Mouse (Mus musculus) MEL (cell line): ENCODE results near the gene Pisd. TPM values are rescaled to one million over a fixed set of nuclear protein-coding genes. Genes with fewer than 3 reads are reported as not detected.
A peak's percentile ranks its signal among the peaks of the same experiment; 100 is the strongest.
"Not testable (repeated sequence)": the region's sequence is repeated elsewhere in the genome, so short reads cannot be mapped to it uniquely, and the experiment has no call there.

Source experiments
- DNase-seq: peaks from one replicate; pipeline ENCODE4 v3.0.0; 2011; ENCODE audit warnings: low read depth, low spot score
- H3K27ac ChIP-seq: 2 replicates; pipeline ENCODE4 v1.5.1; 2012; ENCODE audit warnings: low read depth, mild to moderate bottlenecking, control low read depth, low read length, moderate library complexity; ENCODE audit not compliant: control insufficient read depth
- H3K27me3 ChIP-seq, 2 experiments: fragments of 150-350 bp in 1 of 2; sonication (generic) in 1 of 2; 2 replicates each; pipeline ENCODE4 v1.6.1; 2012; ENCODE audit warnings: low read length in 2 of 2, mild to moderate bottlenecking in 2 of 2, improper control_type of control experiment in 1 of 2, moderate library complexity in 1 of 2; ENCODE audit not compliant: insufficient read depth in 2 of 2, control insufficient read depth in 1 of 2
- H3K36me3 ChIP-seq, 2 experiments: 2 replicates each; pipeline ENCODE4 v1.6.1; 2012 to 2014; ENCODE audit warnings: low read length in 2 of 2, improper control_type of control experiment in 1 of 2, inconsistent platforms in 1 of 2, mild to moderate bottlenecking in 1 of 2; ENCODE audit not compliant: insufficient read depth in 2 of 2, control insufficient read depth in 1 of 2
- H3K4me1 ChIP-seq, 2 experiments: fragments of 150-350 bp in 1 of 2; sonication (generic) in 1 of 2; 2 replicates each; pipeline ENCODE4 v1.6.1; 2012; ENCODE audit warnings: low read length in 2 of 2, improper control_type of control experiment in 1 of 2, mild to moderate bottlenecking in 1 of 2; ENCODE audit not compliant: insufficient read depth in 2 of 2, control insufficient read depth in 1 of 2
- H3K4me3 ChIP-seq, 2 experiments: fragments of 150-350 bp in 1 of 2; sonication (generic) in 1 of 2; 2 replicates each; pipeline ENCODE4 v1.5.1; 2012; ENCODE audit warnings: low read depth in 2 of 2, low read length in 2 of 2, mild to moderate bottlenecking in 2 of 2, moderate library complexity in 2 of 2, control low read depth in 1 of 2, improper control_type of control experiment in 1 of 2; ENCODE audit not compliant: control insufficient read depth in 1 of 2, insufficient read depth in 1 of 2
- H3K79me2 ChIP-seq: 2 replicates; pipeline ENCODE4 v1.6.1; 2012; ENCODE audit warnings: mild to moderate bottlenecking, low read length, moderate library complexity; ENCODE audit not compliant: control insufficient read depth, poor library complexity, insufficient read depth
- H3K9ac ChIP-seq: 2 replicates; pipeline ENCODE4 v1.6.1; 2012; ENCODE audit warnings: low read depth, mild to moderate bottlenecking, control low read depth, low read length, moderate library complexity; ENCODE audit not compliant: control insufficient read depth, poor library complexity, severe bottlenecking
- H3K9me3 ChIP-seq: fragments of 150-350 bp; sonication (generic); replicated peaks from 2 replicates; pipeline ENCODE4 v1.6.1; 2012; ENCODE audit warnings: mild to moderate bottlenecking, low read length, improper control_type of control experiment, moderate library complexity; ENCODE audit not compliant: insufficient read depth
- CTCF ChIP-seq, 3 experiments: IDR thresholded peaks in 2 of 3; conservative IDR thresholded peaks in 1 of 3; 2 replicates each; pipeline ENCODE4 v1.5.1; 2011 to 2012; ENCODE audit warnings: low read length in 3 of 3, low read depth in 2 of 3, mild to moderate bottlenecking in 2 of 3, improper control_type of control experiment in 1 of 3, inconsistent platforms in 1 of 3, mixed read lengths in 1 of 3, moderate library complexity in 1 of 3; ENCODE audit not compliant: control insufficient read depth in 1 of 3, insufficient read depth in 1 of 3, poor library complexity in 1 of 3, severe bottlenecking in 1 of 3
- HCFC1 ChIP-seq: IDR thresholded peaks from 2 replicates; pipeline ENCODE4 v1.6.1; 2012; ENCODE audit warnings: low read depth, mild to moderate bottlenecking, inconsistent platforms, low read length, improper control_type of control experiment, moderate library complexity
- MXI1 ChIP-seq: IDR thresholded peaks from 2 replicates; pipeline ENCODE4 v1.6.1; 2011; ENCODE audit warnings: mild to moderate bottlenecking, low read depth, low read length, improper control_type of control experiment
- MYB ChIP-seq: IDR thresholded peaks from 2 replicates; pipeline ENCODE4 v1.6.1; 2011; ENCODE audit warnings: mild to moderate bottlenecking, low read depth, low read length, improper control_type of control experiment
- MYC ChIP-seq: IDR thresholded peaks from 2 replicates; pipeline ENCODE4 v1.6.1; 2011; ENCODE audit warnings: low read depth, mild to moderate bottlenecking, low read length, improper control_type of control experiment, moderate library complexity
- NELFE ChIP-seq: IDR thresholded peaks from 2 replicates; pipeline ENCODE4 v1.6.1; 2011; ENCODE audit warnings: low read depth, low read length, improper control_type of control experiment
- NRF1 ChIP-seq: IDR thresholded peaks from 2 replicates; pipeline ENCODE4 v1.6.1; 2014; ENCODE audit warnings: low read depth, mild to moderate bottlenecking, inconsistent platforms, low read length, improper control_type of control experiment, moderate library complexity; ENCODE audit not compliant: poor library complexity, insufficient read depth, severe bottlenecking
- POLR2AphosphoS2 ChIP-seq: IDR thresholded peaks from 2 replicates; pipeline ENCODE4 v1.6.1; 2011; ENCODE audit warnings: low read length, improper control_type of control experiment
- SIN3A ChIP-seq: IDR thresholded peaks from 2 replicates; pipeline ENCODE4 v1.6.1; 2012; ENCODE audit warnings: low read length, improper control_type of control experiment, inconsistent platforms
- USF1 ChIP-seq: IDR thresholded peaks from 2 replicates; pipeline ENCODE4 v1.6.1; 2014; ENCODE audit warnings: low read depth, mild to moderate bottlenecking, inconsistent platforms, low read length, improper control_type of control experiment, moderate library complexity
- USF2 ChIP-seq, 2 experiments: IDR thresholded peaks; 2 replicates each; pipeline ENCODE4 v1.6.1; 2011 to 2012; ENCODE audit warnings: improper control_type of control experiment in 2 of 2, low read length in 2 of 2, borderline replicate concordance in 1 of 2, inconsistent platforms in 1 of 2, low read depth in 1 of 2, mild to moderate bottlenecking in 1 of 2; ENCODE audit not compliant: insufficient read depth in 1 of 2
- ZC3H11A ChIP-seq: IDR thresholded peaks from 2 replicates; pipeline ENCODE4 v1.6.1; 2012; ENCODE audit warnings: low read depth, mild to moderate bottlenecking, inconsistent platforms, low read length, improper control_type of control experiment
- ZMIZ1 ChIP-seq: IDR thresholded peaks from 2 replicates; pipeline ENCODE4 v1.6.1; 2012; ENCODE audit warnings: low read depth, mild to moderate bottlenecking, inconsistent platforms, low read length, improper control_type of control experiment, moderate library complexity
- polyA plus RNA-seq, 2 experiments: library from polyadenylated mRNA; stranded (reverse) in 1 of 2; unstranded in 1 of 2; fragments of >175 nt in 1 of 2; fragments of >200 nt in 1 of 2; gene quantifications; 2 replicates each; pipeline versions ENCODE4 v1.2.1 to v1.2.4; 2012; ENCODE audit warnings: low replicate concordance in 2 of 2, low read depth in 1 of 2; ENCODE audit not compliant: insufficient read length in 2 of 2, insufficient read depth in 1 of 2, missing spikeins in 1 of 2
- total RNA-seq: library from RNA; depleted of rRNA; stranded (reverse); fragments of 300-350 nt; gene quantifications from 2 replicates; pipeline ENCODE4 v1.2.3, GENCODE M21; 2012

Gene Pisd
- total and polyA plus RNA-seq, 3 experiments: 59.5 to 76.3 (median 70.1) TPM

GRCm38 (mm10) chr5:32747650-32748375 lies 37.6 kb downstream of the Pisd start (continued):
- TF ChIP-seq CTCF (IDR thresholded peaks at IDR 0.05 in 2 of 3, conservative IDR thresholded peaks at IDR 0.05 in 1 of 3; ENCODE audit: control insufficient read depth in 1 of 3, insufficient read depth in 1 of 3, low read depth in 2 of 3, low read length in 3 of 3, poor library complexity in 1 of 3, severe bottlenecking in 1 of 3) (peak; percentile 84 to 93 (median 85)), MYB (no peak), POLR2AphosphoS2 (no peak), NRF1 (no peak), MYC (no peak), MXI1 (no peak)

- peak; percentile 58 for DNase-seq
- Histone ChIP-seq H3K79me2 (no peaks in the 10 kb centered on the region), H3K27me3 (no peaks in the 10 kb centered on the region), H3K9me3 (no peaks in the 10 kb centered on the region), H3K27ac (no peak overlapping the region), H3K4me3 (no peak overlapping the region), H3K36me3 (peaks cover 0 to 4% of the 10 kb centered on the region in 2 experiments; a peak in 2 of 4 replicates), H3K4me1 (peaks cover 3 to 7% of the 10 kb centered on the region in 2 experiments; a peak in 2 of 4 replicates), H3K9ac (no peak overlapping the region)
- TF ChIP-seq ZMIZ1 (no peak), HCFC1 (no peak), SIN3A (peak; percentile 50; the same call in 1 of the 2 replicates), ZC3H11A (no peak)
Measured at GRCm38 (mm10) chr5:32745705-32746655, 39.5 kb downstream of the Pisd start.

GRCm38 (mm10) chr5:32742149-32742548 lies 43.3 kb downstream of the Pisd start:
- TF ChIP-seq USF1 (no peak), SIN3A (no peak), NELFE (no peak), USF2 (IDR thresholded peaks at IDR 0.05; ENCODE audit: borderline replicate concordance in 1 of 2, insufficient read depth in 1 of 2, low read depth in 1 of 2, low read length in 2 of 2) (no peak)

GRCm38 (mm10) chr5:32741377-32741776 lies 44.1 kb downstream of the Pisd start:
- not testable (repeated sequence) for H3K27ac ChIP-seq, H3K36me3 ChIP-seq

More at GRCm38 (mm10) chr5:32742149-32742548, 43.3 kb downstream of the Pisd start:
- Histone ChIP-seq H3K79me2 (no peaks in the 10 kb centered on the region), H3K36me3 (peaks cover 0 to 2% of the 10 kb centered on the region in 2 experiments; a peak in 2 of 4 replicates), H3K9me3 (no peaks in the 10 kb centered on the region), H3K4me1 (peaks cover 0 to 7% of the 10 kb centered on the region in 2 experiments; a peak in 1 of 4 replicates), H3K9ac (no peak overlapping the region), H3K27ac (no peak overlapping the region), H3K4me3 (no peak overlapping the region), H3K27me3 (no peaks in the 10 kb centered on the region)
- DNase-seq: no peak

GRCm38 (mm10) chr5:32740850-32741249 lies 44.6 kb downstream of the Pisd start:
- not testable (repeated sequence) for H3K4me3 ChIP-seq, H3K9me3 ChIP-seq, H3K36me3 ChIP-seq, DNase-seq, H3K27ac ChIP-seq, H3K4me1 ChIP-seq, H3K79me2 ChIP-seq, H3K27me3 ChIP-seq, H3K9ac ChIP-seq

More at GRCm38 (mm10) chr5:32741377-32741776, 44.1 kb downstream of the Pisd start:
- not testable (repeated sequence) for H3K9me3 ChIP-seq, H3K4me3 ChIP-seq, H3K4me1 ChIP-seq, H3K27me3 ChIP-seq, DNase-seq, H3K9ac ChIP-seq, H3K79me2 ChIP-seq
